Mouse (Mus musculus) hindbrain, embryonic 10.5 days (tissue): Measurements from ENCODE around the gene Rabl6. TPM values are rescaled to one million over a fixed set of nuclear protein-coding genes. Genes with fewer than 3 reads are reported as not detected.

Experiments used
- DNase-seq: peaks from one replicate; pipeline ENCODE4 v3.0.0-alpha.2; 2017; ENCODE audit warnings: low spot score
- H3K27ac ChIP-seq: fragments of 300-500 bp; sonication (generic); 2 replicates; pipeline ENCODE4 v1.5.1; 2016; ENCODE audit warnings: mild to moderate bottlenecking, moderate library complexity
- H3K27me3 ChIP-seq: fragments of 300-500 bp; sonication (generic); 2 replicates; pipeline ENCODE4 v1.6.1; 2016; ENCODE audit warnings: mild to moderate bottlenecking; ENCODE audit not compliant: poor library complexity, insufficient read depth, severe bottlenecking
- H3K36me3 ChIP-seq: fragments of 300-500 bp; sonication (generic); 2 replicates; pipeline ENCODE4 v1.6.1; 2016; ENCODE audit warnings: mild to moderate bottlenecking, moderate library complexity
- H3K4me1 ChIP-seq: fragments of 300-500 bp; sonication (generic); replicated peaks from 2 replicates; pipeline ENCODE4 v1.6.1; 2016; ENCODE audit warnings: mild to moderate bottlenecking
- H3K4me3 ChIP-seq: fragments of 300-500 bp; sonication (generic); 2 replicates; pipeline ENCODE4 v1.5.1; 2016; ENCODE audit warnings: mild to moderate bottlenecking, moderate library complexity
- H3K9me3 ChIP-seq: fragments of 300-500 bp; sonication (generic); 2 replicates; pipeline ENCODE4 v1.6.1; 2016; ENCODE audit warnings: mild to moderate bottlenecking, moderate library complexity
- WGBS: fragments of 180-500 bp; shearing (Covaris S2); methylation state at CpG from one replicate; pipeline ENCODE4 v1.1.7; 2016; 5-methylcytosine and 5-hydroxymethylcytosine counted together
- polyA plus RNA-seq: library from polyadenylated mRNA; unstranded; fragments of >200 nt; fragmentation: Nextera tagmentation; extraction: Ambion mirVana; gene quantifications from 2 replicates; pipeline ENCODE4 v1.2.1, GENCODE M21; 2016

Gene Rabl6
- 75.5 and 80.0 TPM in 2 replicates for polyA plus RNA-seq

GRCm38 (mm10) chr2:25607761-25608622, at the start of gene Rabl6:
TSS of gene Rabl6 (minus strand) at chr2:25608521.
- Histone ChIP-seq H3K27me3 (peaks cover 44% of the 10 kb centered on the region), H3K4me3 (peak within 1 kb of the TSS; percentile 100), H3K4me1 (peaks cover 29% of the 10 kb centered on the region), H3K36me3 (peaks cover 21% of the 10 kb centered on the region), H3K27ac (peak within 1 kb of the TSS; percentile 98), H3K9me3 (no peaks in the 10 kb centered on the region)
- under 1% methylated on average over 80 of the region's 80 CpGs for WGBS
- peak; percentile 89 for DNase-seq

GRCm38 (mm10) chr2:25657652-25658051, 49.3 kb upstream of the Rabl6 start, which contains the start of gene Lcn5:
TSS of gene Lcn5 (plus strand) at chr2:25657952.
- H3K4me1 ChIP-seq = no peaks in the 10 kb centered on the region
- DNase-seq = no peak

GRCm38 (mm10) chr2:25657246-25657645, 48.9 kb upstream of the Rabl6 start:
- no peaks in the 10 kb centered on the region for H3K27me3 ChIP-seq
- H3K9me3 ChIP-seq = no peaks in the 10 kb centered on the region
- DNase-seq = no peak
- WGBS = 86% methylated on average over 4 of the region's 4 CpGs
- H3K27ac ChIP-seq = no peak overlapping the region
- H3K4me3 ChIP-seq = no peak overlapping the region
- no peaks in the 10 kb centered on the region for H3K36me3 ChIP-seq
- H3K4me1 ChIP-seq = no peaks in the 10 kb centered on the region

More at GRCm38 (mm10) chr2:25657652-25658051, 49.3 kb upstream of the Rabl6 start, which contains the start of gene Lcn5:
- H3K4me3 ChIP-seq = no peak within 1 kb of the TSS
- no peaks in the 10 kb centered on the region for H3K36me3 ChIP-seq
- H3K27ac ChIP-seq = no peak within 1 kb of the TSS
- no peaks in the 10 kb centered on the region for H3K9me3 ChIP-seq
- H3K27me3 ChIP-seq = no peaks in the 10 kb centered on the region

- Histone ChIP-seq H3K36me3 (no peaks in the 10 kb centered on the region), H3K27ac (no peak overlapping the region), H3K4me3 (no peak overlapping the region), H3K9me3 (no peaks in the 10 kb centered on the region), H3K4me1 (no peaks in the 10 kb centered on the region), H3K27me3 (no peaks in the 10 kb centered on the region)
- DNase-seq = no peak
- WGBS = 89% methylated on average over 4 of the region's 4 CpGs
These were observed 48.4 kb upstream of the Rabl6 start for GRCm38 (mm10) chr2:25656691-25657090.

GRCm38 (mm10) chr2:25654502-25654901, 46.2 kb upstream of the Rabl6 start:
- Histone ChIP-seq H3K27ac (no peak overlapping the region), H3K4me3 (no peak overlapping the region), H3K36me3 (no peaks in the 10 kb centered on the region), H3K27me3 (no peaks in the 10 kb centered on the region), H3K4me1 (no peaks in the 10 kb centered on the region), H3K9me3 (no peaks in the 10 kb centered on the region)
- 67% methylated on average over 1 of the region's 1 CpGs for WGBS
- no peak for DNase-seq

- Histone ChIP-seq H3K4me1 (no peaks in the 10 kb centered on the region), H3K4me3 (no peak within 1 kb of the TSS), H3K9me3 (no peaks in the 10 kb centered on the region), H3K36me3 (no peaks in the 10 kb centered on the region), H3K27me3 (no peaks in the 10 kb centered on the region), H3K27ac (no peak within 1 kb of the TSS)
- 77% methylated on average over 2 of the region's 2 CpGs for WGBS
- no peak for DNase-seq
These were observed 44.6 kb upstream of the Rabl6 start, which contains the start of gene Lcn8 for GRCm38 (mm10) chr2:25652902-25653301. TSS of gene Lcn8 (plus strand) at chr2:25653120.

GRCm38 (mm10) chr2:25639890-25640289, 31.6 kb upstream of the Rabl6 start:
- Histone ChIP-seq H3K27ac (no peak overlapping the region), H3K4me1 (no peaks in the 10 kb centered on the region), H3K9me3 (no peaks in the 10 kb centered on the region), H3K36me3 (no peaks in the 10 kb centered on the region), H3K27me3 (no peaks in the 10 kb centered on the region), H3K4me3 (no peak overlapping the region)
- peak; percentile 54 for DNase-seq
- 22% methylated on average over 6 of the region's 6 CpGs for WGBS

GRCm38 (mm10) chr2:25634046-25634445, 25.7 kb upstream of the Rabl6 start:
- no peaks in the 10 kb centered on the region for H3K36me3 ChIP-seq
- H3K4me3 ChIP-seq = no peak overlapping the region
- WGBS = 45% methylated on average over 1 of the region's 1 CpGs
- H3K9me3 ChIP-seq = no peaks in the 10 kb centered on the region
- DNase-seq = no peak
- H3K4me1 ChIP-seq = no peaks in the 10 kb centered on the region
- H3K27me3 ChIP-seq = no peaks in the 10 kb centered on the region
- H3K27ac ChIP-seq = no peak overlapping the region

- H3K27me3 ChIP-seq = no peaks in the 10 kb centered on the region
- peaks cover 4% of the 10 kb centered on the region for H3K4me1 ChIP-seq
- WGBS = 86% methylated on average over 3 of the region's 3 CpGs
- no peak for DNase-seq
- no peaks in the 10 kb centered on the region for H3K9me3 ChIP-seq
- H3K4me3 ChIP-seq = no peak overlapping the region
- H3K36me3 ChIP-seq = no peaks in the 10 kb centered on the region
- H3K27ac ChIP-seq = no peak overlapping the region
These were observed 25.3 kb upstream of the Rabl6 start for GRCm38 (mm10) chr2:25633616-25634015.

GRCm38 (mm10) chr2:25628738-25629137, 20.4 kb upstream of the Rabl6 start:
- H3K4me1 ChIP-seq = peaks cover 6% of the 10 kb centered on the region
- H3K27ac ChIP-seq = 0 out of 2 replicates have a peak overlapping the region, but pooled peaks have one; percentile 8
- H3K9me3 ChIP-seq = no peaks in the 10 kb centered on the region
- WGBS = 37% methylated on average over 4 of the region's 4 CpGs
- DNase-seq = no peak
- H3K36me3 ChIP-seq = no peaks in the 10 kb centered on the region
- peaks cover 5% of the 10 kb centered on the region; the same call in 1 of the 2 replicates for H3K27me3 ChIP-seq
- no peak overlapping the region for H3K4me3 ChIP-seq

GRCm38 (mm10) chr2:25627811-25628210, 19.5 kb upstream of the Rabl6 start, which contains the start of gene Fcna:
TSS of gene Fcna (minus strand) at chr2:25628030.
- WGBS = 81% methylated on average over 6 of the region's 6 CpGs
- peaks cover 6% of the 10 kb centered on the region for H3K4me1 ChIP-seq
- no peak for DNase-seq
- H3K27me3 ChIP-seq = peaks cover 8% of the 10 kb centered on the region; the same call in 1 of the 2 replicates
- H3K9me3 ChIP-seq = no peaks in the 10 kb centered on the region
- H3K4me3 ChIP-seq = no peak within 1 kb of the TSS
- 0 out of 2 replicates have a peak within 1 kb of the TSS, but pooled peaks have one; percentile 8 for H3K27ac ChIP-seq
- H3K36me3 ChIP-seq = no peaks in the 10 kb centered on the region

GRCm38 (mm10) chr2:25625986-25626385, 17.7 kb upstream of the Rabl6 start:
- no peak overlapping the region for H3K27ac ChIP-seq
- H3K27me3 ChIP-seq = peaks cover 8% of the 10 kb centered on the region; the same call in 1 of the 2 replicates
- DNase-seq = no peak
- H3K4me1 ChIP-seq = peaks cover 16% of the 10 kb centered on the region
- H3K4me3 ChIP-seq = no peak overlapping the region
- no peaks in the 10 kb centered on the region for H3K9me3 ChIP-seq
- WGBS = 64% methylated on average over 5 of the region's 5 CpGs
- H3K36me3 ChIP-seq = no peaks in the 10 kb centered on the region
